Mouse (Mus musculus) kidney, adult 9 months (tissue): ENCODE results near the gene Pgap2.

ENCODE experiments used
- DNase-seq: peaks from one replicate; pipeline ENCODE4 v3.0.0; 2022

The Pgap2 gene

DNA sequence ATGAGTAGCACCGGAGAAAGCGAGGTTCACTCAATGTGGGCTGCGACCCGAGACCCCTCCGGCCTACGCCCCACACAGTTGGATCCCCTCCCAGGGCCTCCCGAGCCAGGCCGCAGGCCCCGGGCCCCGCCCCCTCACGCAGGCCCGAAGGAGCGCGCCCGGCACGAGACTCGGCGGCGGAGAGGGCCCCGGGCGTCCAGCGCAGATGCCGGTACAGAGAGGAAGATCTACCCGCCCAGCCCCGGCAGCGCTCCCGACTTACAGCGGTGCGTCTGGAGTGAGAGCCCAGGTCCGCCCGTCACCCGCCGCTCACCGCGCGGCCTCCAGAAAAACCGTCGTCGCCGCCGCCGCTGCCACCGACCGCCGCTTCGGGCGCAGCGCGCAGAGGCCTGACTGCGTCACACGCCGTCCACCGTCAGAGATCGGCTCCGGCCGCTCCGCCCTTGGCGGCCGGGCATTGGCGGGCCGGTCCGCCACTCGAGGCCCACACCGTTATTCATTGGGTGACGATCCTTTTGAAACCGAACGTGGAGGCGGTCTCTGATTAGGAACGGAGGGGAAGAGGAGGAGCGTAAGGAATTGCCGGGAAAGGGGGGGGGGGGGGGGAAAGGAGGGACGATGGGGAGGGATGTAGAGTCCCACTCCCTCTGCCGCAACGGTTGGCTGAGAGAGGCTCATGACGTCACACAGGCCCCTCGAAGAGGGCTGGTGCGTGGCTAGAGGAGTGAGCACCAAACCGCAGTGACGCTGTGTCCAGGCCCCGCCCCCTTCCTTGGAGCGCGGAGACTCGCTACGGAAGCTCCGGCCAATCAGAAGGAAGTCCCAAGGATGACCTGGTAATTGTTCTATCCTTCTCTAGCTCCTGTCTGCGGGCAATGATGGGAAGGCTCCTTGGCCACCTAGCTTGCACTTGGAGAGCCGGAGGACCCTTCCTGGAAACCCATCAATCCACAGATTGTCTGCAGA lies at the start of gene Pgap2, which contains the start of gene Nup98:
Pgap2 (plus strand) TSS at position 453 of the 966 bp plus-strand sequence.
Nup98 (minus strand) TSS at position 421 of the 966 bp plus-strand sequence.
- DNase-seq = peak; percentile 99

DNA sequence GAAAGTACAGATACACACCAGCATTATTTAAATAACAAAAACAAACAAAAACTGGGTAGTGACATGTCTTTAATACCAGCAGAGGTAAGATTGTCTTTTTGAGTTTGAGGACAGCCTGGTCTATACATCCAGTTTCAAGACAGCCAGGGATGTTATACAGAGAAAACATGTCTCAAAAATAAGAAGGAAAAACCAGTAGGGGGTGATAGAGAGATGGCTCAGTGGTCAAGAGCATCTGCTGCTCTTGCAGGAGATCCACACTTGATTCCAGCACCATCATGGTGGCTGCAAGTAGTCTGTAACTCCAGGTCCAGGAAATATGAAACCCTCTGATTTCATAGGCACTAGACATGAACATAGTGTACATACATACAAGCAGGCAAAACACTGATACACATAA lies 39.7 kb upstream of the Pgap2 start:
- no peak for DNase-seq

DNA sequence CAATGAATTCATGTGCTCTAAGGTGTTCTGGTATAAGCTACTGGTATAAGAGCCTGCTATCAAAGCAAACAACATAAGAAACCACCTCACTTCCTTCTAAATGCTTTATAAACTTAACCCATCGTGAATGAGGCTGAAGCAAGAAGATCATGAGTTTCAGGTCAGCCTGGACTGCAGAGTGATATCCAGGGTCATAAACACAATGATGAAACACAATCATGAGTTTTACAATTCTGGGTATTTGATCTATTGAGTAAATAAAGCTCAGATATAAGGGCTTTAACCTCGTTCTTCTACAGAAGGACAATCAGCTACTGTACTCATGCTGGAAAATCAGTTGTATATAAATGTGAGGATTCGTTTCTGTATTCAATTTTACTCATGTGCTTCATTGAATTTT lies 26.2 kb upstream of the Pgap2 start:
- DNase-seq = no peak

DNA sequence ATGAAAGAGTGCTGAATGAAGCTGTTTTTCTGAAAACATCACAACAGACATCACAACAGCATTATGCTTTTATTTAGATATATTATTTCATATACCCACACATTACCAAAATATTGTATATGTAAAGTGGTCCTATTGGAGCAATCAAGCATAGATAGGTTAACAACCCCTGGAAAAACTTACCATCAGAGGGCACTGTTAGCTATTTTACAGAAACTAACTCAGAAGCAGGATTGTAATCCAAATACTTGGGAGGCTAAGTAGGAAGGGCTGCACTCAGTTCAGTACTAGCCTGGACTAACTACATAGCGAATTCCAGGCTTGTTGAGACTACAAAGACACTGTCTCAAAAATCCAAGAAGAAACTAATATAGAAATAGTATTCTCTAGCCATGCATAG lies 17.7 kb upstream of the Pgap2 start:
- DNase-seq = peak; percentile 42

DNA sequence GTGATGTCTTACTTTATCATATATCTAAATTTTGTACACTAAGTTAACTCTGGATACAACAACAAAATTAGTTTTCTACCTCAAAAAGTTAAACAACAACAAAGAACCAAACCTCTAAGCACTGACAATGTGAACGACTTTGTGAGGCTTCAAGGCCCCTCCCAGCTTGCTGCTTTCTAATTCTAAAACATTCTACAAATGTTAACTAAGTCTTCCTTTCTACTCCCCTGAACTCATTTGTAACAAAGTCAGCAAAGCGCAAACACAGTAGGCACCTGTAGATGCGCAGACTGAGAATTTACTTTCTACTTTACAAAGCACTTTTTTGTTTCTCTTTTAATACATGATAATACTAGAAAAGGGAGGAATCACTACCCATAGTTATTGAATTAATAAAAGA lies 9.4 kb upstream of the Pgap2 start:
- DNase-seq = no peak

DNA sequence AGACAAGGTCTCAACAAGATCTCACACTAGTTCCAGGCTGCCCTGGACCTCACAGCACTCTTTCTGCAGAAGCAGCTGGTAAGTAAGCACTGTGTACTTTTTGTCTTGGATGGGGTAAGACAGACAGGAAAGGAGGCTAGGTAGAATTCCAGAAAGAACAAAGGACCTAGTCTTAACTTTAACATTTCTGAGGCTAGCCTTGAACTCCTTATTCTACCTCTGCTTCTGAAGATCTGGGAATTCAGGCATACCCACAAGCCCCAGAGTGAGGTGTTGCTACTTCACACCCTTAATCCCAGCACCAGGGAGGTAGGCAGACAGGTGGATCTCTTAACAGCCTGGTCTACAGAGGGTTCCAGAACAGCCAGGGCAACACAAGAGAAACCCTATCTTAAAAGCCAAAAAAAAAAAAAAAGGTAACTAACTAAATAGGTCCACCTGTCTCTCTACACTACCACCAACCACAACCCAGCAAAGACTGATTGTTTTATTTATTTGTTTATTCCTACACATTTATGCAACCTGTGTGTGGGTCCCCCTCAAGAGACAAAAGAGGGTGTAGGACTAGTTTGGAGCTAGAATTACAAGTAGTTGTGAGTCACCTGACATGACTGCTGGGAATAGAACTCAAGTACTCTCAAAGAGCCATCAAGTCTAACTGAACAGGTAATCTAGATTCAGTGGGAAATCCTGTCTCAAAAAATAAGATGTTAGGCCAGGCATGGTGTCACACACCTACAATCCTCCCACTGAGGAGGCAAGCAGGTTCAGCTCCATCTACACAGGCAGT lies 8.8 kb upstream of the Pgap2 start:
- no peak for DNase-seq

DNA sequence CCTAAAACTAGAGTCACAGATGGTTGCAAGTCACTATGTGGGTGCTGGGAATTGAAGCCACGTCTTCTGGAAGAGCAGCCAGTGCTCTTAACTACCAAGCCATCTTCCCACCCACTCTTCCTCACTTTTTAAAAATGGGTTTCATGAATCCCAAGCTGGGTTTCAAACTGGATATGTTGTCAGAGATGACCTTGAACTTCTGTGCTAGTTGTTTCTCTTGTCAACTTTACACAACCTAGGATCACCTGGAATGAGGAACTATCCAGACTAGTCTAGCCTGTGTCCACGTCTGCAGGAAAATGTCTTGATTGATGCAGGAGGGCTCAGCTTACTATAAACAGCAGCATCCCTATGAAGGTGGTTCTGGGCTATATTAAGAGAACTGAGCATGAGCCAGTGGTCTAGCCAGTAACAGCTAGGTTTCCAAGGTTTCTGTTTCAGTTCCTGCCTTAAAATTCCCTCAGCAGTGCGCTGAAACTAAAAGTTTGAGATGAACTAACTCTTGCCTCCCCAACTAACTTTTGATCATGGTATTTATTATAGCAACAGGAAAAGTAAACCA lies 5.6 kb upstream of the Pgap2 start:
- no peak for DNase-seq

DNA sequence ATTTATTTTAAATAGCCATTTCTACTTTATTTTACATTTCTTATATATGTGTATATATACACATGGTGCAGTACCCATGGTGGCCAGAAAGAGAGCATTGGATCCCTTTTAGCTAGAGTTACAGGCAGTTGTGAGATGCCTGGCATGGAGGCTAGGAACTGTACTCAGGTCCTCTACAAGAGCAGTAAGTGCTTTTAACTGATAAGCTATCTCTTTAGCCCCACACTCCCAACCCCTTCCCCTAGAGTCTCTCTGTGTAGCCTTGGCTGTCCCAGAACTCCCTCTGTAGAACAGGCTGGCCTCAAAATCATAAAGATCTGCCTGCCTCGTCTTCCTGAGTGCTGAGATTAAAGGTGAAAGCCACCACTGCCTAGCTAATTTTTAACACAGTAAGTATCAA lies 4.4 kb upstream of the Pgap2 start:
- no peak for DNase-seq

DNA sequence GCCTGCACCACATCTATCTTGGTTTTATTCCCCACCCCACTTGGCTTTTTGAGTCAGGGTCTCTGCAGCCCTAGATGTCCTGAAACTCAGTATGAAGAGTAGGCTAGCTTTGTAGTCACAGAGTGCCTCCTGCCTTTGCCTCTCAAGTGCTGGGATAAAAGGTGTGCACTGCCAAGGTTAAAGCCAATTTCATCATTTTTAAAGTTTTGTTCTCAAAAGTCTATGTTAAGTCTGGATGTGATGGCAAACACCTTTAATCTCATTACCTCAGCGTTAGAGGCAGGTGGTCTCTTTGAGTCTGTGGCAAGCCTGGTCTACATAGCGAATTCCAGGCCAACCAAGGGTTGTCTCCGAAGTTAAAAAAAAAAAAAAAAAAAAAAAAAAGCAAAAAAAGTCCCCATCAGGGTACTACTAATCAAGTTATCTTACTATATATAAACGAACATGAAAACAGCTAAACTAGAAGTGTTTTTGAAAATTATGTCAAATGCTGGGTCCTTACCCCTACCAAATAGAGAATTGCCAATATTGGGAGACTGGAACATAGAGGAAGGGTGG lies 1.1 kb upstream of the Pgap2 start:
- no peak for DNase-seq

DNA sequence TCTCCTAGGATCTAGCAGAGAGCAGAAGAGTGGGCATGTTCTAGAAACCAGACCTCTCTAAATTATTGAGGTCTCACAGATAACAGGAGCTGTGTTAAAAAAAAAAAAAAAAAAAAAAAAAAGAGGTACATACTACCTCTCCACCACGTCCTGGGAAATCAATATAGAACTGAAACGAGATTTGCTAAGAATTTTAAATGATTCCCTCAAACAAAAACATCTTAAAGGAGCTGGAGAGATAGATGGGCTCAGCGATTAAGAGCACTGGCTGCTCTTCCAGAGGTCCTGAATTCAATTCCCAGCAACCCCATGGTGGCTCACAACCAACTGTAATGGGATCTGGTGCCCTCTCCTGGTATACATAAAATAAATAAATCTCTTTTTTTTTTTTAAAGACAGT lies 1.1 kb downstream of the Pgap2 start:
- DNase-seq = no peak

DNA sequence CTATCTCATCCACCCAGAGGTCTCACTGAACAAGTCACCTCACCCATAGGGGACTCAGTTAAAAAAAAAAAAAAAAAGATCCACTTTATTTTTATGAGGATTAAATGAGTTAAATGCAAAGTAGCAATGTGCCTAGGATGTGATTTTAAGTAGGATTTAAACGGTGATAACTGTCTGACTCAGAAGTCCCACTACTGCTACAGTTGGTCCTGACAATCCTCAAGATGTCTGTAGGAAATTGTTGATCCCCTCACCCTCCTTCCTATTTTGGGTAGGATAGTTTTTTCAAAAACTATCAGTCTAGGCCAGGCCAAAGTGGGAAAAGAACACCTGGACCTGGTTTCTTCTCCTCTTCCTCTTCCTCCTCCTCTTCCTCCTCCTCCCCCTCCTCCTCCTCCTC lies 11.9 kb downstream of the Pgap2 start:
- no peak for DNase-seq

DNA sequence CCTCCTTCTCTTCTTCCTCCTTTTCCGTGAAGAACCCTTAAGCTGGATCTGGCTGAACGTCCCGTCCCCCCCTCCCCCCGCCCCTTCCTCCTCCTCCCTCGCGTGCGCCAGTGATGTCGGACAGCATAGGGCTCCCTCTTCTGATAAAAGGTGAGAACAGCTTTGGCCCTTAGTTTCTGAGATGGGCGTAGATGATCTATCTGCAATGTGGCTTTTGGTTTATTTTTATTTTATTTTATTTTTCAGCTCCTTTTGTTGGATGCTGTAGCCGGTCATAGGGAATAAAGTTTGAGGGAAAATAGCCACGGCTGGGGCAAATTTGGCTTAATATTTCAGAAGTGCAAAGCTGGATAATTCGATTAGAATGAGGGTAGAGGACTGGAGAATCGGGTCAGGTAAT lies 12.3 kb downstream of the Pgap2 start:
- peak; percentile 64 for DNase-seq

DNA sequence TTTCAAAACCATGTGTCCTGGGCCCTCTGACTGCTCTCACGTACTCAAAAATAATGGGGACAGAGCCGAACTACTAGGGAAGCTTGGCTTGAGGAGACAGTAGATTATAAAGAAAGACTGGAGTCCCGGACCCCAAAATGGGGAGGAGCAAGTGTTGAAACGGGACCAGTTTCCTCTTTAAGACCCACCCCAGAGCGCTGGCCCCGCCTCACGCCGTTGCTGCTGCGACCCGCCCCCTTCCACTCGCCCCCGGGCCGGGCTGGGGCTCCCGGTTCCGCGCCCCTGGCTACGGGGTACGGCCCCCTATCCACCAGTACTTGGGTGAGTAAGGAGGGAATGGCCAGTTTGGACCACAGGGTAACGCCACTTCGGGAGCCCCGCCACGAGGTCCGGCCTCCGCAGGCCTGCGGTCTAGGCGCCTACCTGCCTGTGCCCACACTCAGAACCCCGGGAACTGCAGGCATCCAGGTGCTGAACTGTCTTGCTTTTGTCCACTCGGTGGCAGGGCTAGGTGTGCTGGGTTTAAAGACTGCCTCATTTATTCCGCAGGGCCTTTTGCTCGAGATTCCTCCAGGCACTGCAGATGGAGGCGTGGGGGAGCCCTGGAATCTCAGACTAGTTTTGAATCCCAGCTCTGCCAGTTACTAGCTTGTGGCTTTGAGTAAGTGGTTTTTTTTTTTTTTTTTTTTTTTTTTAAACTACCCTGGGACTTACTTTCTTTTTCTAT lies 13.0 kb downstream of the Pgap2 start:
- DNase-seq = peak; percentile 72

DNA sequence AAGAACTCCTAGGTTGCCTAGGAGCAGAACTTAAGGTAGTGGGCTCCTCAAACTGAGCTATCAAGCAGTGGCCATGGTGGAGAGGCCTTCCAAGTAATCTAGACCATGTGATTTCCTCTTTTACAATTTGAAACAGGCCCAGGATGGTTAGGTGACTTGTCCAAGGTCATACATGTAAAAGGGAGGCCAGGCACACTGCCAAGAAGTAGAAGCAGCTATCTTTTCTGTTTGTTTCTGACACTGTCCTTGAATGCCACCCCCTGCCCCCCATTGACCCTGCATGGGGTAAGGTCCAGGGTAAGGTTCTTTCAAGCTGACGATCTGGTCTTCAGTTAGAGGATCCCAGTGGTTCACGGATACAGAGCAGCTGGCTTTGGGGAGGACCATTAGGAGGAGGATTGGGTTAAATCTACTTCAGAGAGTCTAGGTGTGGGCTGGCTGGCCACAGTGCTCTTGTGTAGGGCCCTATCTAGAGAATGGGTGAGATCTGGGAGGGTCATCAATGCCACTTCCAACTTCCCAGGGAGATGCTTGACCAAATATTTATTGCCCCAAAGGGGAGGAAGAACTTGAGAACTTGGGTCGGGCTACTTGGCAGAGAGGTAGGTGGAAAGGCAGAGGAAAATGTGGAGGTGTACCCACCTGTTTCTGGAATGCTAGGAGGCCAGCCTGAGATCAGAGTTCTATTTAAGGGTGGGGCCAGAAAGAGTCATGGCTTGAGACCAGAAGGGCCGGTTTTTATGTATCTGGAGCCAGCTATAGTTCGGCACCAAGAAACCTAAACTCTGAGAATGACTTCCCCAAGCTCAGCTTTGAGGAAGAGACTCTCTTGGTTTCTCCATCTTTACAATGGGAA lies 14.1 kb downstream of the Pgap2 start:
- peak; percentile 31 for DNase-seq

DNA sequence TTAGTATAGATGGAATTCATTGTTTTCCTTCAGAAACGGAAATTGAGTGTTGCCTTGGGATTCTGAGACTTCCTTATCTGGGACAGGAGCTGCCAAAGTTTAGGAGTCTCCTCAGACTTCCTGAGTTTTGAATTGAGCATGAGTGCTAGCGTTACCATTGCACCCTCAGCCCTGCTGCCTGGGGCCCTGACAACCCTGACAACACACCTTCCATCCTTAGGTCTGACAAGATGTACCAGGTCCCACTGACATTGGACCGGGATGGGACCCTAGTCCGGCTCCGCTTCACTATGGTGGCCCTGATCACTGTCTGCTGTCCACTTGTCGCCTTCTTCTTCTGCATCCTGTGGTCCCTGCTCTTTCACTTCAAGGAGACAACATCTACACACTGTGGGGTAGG lies 16.0 kb downstream of the Pgap2 start:
- no peak for DNase-seq

DNA sequence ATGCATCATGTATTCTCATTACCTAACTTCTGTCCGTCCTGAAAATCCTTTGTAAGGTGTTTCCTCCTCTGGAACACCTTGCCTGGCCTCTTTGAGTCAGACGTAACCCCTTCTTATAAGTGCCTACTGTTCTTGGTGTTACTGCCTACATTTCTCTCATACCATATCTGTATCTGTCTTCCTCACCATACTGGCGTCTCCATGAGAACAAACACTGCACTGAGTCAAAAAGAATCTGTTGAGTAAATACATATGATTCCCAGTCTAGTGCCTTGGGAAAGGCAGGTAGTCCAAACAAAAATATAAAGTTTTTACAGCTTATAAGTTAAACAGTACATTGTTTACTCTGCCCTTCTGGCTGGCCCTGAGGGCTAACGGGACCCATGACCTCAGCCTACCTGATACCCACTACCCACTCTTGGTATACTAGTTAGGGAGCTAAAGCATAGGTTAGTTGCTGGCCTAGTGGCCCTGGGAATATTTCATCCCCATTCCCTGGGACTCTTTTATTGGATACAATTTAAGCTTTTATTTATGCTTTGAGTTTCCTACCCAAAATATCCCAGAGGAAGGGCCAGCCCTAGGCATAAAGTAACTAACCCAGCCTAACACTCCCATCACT lies 18.2 kb downstream of the Pgap2 start:
- no peak for DNase-seq

DNA sequence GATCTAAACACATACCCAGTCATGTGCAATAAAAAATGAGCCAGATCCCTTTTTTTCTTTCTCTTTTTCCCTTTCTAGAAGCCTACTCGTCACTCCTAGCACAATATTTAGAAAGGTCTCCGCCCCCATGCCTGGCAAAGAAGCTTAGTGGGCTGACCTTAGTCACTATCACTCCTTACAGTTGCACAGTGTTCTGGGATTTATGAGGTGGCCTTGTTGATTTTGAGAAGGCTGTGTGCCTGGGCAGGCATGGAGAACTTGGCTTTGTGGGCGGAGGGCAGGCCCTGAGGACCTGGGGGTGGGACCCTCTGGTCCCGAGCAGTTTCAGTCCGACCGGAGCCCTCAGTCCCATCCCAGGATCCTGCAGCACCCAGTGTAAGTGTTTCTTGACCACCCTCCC lies 19.8 kb downstream of the Pgap2 start:
- no peak for DNase-seq

DNA sequence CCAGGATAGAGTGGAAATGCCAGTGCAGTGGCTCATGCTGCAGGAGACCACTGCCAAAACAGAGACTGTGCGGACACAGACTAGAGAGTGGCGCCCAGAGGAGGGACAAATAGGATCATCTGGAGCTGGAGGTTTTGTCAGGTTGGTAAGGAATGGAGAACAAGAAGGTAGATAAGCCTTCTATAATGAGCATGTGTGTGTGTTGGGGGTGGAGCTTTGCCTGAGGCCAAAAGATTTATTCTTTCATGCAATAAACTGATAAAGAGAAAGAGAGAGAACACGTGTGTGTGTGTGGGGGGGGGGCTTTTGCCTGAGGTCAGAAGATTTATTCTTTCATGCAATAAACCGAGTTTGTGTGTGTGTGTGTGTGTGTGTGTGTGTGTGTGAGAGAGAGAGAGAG lies 23.1 kb downstream of the Pgap2 start:
- DNase-seq = no peak

DNA sequence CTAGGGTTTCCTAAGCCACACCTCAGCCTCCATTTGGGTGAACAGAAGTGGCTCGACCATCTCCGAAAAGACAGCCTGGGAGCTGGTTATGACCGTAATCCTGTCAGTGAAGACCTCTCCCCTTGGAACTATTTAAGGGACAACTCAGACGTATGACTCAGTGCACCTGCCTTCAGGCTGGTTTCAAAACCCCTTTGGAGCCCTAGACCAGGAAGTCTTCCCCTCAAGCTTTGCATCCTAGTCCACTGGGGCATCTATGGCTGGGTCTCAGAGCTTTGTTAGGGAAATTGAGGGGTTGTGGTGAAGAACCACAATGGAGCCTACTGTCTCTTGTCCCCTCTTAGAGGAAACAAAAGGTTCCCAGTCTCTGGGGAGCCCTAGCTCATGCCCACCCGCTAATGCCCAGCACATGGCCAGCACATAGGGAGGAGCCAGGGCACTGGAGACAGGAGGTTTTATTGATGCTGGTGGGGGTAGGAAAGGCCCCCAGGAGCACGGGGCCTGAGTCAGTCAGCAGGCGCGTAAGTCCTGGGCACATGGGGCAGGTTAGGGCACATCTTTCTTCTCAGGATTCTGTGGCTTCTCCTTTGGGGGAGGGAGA lies 28.8 kb downstream of the Pgap2 start:
- no peak for DNase-seq

DNA sequence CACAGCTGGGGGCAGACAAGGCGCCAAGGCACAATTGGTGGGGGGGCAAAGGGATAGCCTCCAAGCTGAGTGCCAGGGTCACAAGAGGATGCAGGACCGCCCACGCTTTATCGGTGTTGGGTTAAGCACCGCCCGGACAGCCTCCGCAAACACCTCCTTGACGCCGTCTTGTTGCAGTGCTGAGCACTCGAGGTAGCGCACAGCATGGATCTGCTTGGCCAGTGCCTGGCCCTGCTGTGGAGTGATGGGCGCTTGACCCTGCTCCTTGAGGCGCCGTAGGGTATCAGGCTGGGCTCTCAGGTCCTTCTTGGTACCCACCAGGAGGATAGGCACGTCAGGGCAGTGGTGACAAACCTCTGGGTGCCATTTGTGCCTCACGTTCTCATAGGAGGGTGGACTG lies 29.6 kb downstream of the Pgap2 start:
- DNase-seq = no peak

DNA sequence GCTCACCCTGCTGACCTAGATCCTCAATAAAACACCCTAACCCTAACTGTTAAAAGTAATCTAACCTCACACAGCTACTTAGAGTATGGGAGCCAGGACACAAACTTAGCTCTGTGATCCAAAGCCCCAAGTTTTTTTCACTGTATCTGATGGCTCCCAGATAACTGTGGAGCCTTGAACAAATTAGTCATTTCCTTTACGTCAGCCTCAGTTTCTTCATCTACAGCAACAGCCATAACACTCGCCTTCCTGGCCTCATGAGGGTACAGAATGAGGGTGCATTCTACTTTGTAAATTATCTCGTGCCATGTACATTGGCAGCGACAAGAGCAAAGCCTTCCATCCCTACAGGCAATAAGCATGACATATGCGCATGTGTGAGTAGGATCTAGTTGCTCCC lies 32.4 kb downstream of the Pgap2 start:
- no peak for DNase-seq
